Mouse (Mus musculus) heart, embryonic 11.5 days (tissue): ENCODE measurements at regions not wholly inside any gene's neighbourhood (a gene's known extent, or its start where the extent isn't known, plus 50 kb on each side); places are given as distances from the start of the nearest gene placed in this dataset.

Experiments used
- ATAC-seq: fragments of 200-750 bp; cut with Nextera tagmentation; replicated peaks from 2 replicates; pipeline ENCODE4 v1.8.0; 2017; ENCODE audit warnings: moderate library complexity; ENCODE audit not compliant: insufficient number of reproducible peaks, low FRiP score, low TSS enrichment
- H3K27ac ChIP-seq: fragments of 300-500 bp; sonication (generic); 2 replicates; pipeline ENCODE4 v1.5.1; 2014; ENCODE audit warnings: mild to moderate bottlenecking, low read depth, low read length
- H3K27me3 ChIP-seq: fragments of 300-500 bp; sonication (generic); 2 replicates; pipeline ENCODE4 v1.6.1; 2014; ENCODE audit warnings: mild to moderate bottlenecking, low read length, mixed read lengths; ENCODE audit not compliant: control insufficient read depth, insufficient read depth
- H3K36me3 ChIP-seq: fragments of 300-500 bp; sonication (generic); 2 replicates; pipeline ENCODE4 v1.6.1; 2014; ENCODE audit warnings: mild to moderate bottlenecking, low read length, moderate library complexity, mixed read lengths; ENCODE audit not compliant: control insufficient read depth, insufficient read depth
- H3K4me1 ChIP-seq: fragments of 300-500 bp; sonication (generic); 2 replicates; pipeline ENCODE4 v1.6.1; 2014; ENCODE audit warnings: low read length; ENCODE audit not compliant: control insufficient read depth, insufficient read depth
- H3K4me2 ChIP-seq: fragments of 300-500 bp; sonication (generic); 2 replicates; pipeline ENCODE4 v1.6.1; 2014; ENCODE audit warnings: mild to moderate bottlenecking, moderate library complexity
- H3K4me3 ChIP-seq: fragments of 300-500 bp; sonication (generic); 2 replicates; pipeline ENCODE4 v1.5.1; 2014; ENCODE audit warnings: low read depth, low read length
- H3K9ac ChIP-seq: fragments of 300-500 bp; sonication (generic); 2 replicates; pipeline ENCODE4 v1.6.1; 2014; ENCODE audit warnings: mild to moderate bottlenecking, low read depth, low read length, moderate library complexity
- H3K9me3 ChIP-seq: fragments of 300-500 bp; sonication (generic); replicated peaks from 2 replicates; pipeline ENCODE4 v1.6.1; 2016; ENCODE audit warnings: low read length; ENCODE audit not compliant: control insufficient read depth
- WGBS: fragments of 180-500 bp; shearing (Covaris S2); extraction: QIAGEN DNeasy Blood & Tissue Kit; methylation state at CpG from one replicate; pipeline ENCODE4 v1.1.7; 2014; ENCODE audit not compliant: insufficient replicate concordance; 5-methylcytosine and 5-hydroxymethylcytosine counted together

GRCm38 (mm10) chr14:14634021-14634420 is 68.1 kb upstream of the Slc4a7 start:
- no peak overlapping the region for H3K9ac ChIP-seq
- 41% methylated on average over 2 of the region's 2 CpGs for WGBS
- H3K4me2 ChIP-seq = no peak overlapping the region
- no peaks in the 10 kb centered on the region for H3K9me3 ChIP-seq
- H3K27me3 ChIP-seq = no peaks in the 10 kb centered on the region
- H3K36me3 ChIP-seq = no peaks in the 10 kb centered on the region
- no peak overlapping the region for H3K27ac ChIP-seq
- no peak overlapping the region for H3K4me3 ChIP-seq
- H3K4me1 ChIP-seq = peaks cover 4% of the 10 kb centered on the region; the same call in 1 of the 2 replicates
- no peak for ATAC-seq

GRCm38 (mm10) chr14:14639102-14640015 is 62.7 kb upstream of the Slc4a7 start:
- no peaks in the 10 kb centered on the region for H3K4me1 ChIP-seq
- ATAC-seq = no peak
- no peak overlapping the region for H3K27ac ChIP-seq
- H3K27me3 ChIP-seq = no peaks in the 10 kb centered on the region
- WGBS = 73% methylated on average over 7 of the region's 7 CpGs
- no peak overlapping the region for H3K9ac ChIP-seq
- no peak overlapping the region for H3K4me3 ChIP-seq
- no peaks in the 10 kb centered on the region for H3K9me3 ChIP-seq
- no peaks in the 10 kb centered on the region for H3K36me3 ChIP-seq
- H3K4me2 ChIP-seq = no peak overlapping the region

- Histone ChIP-seq H3K4me1 (no peaks in the 10 kb centered on the region), H3K36me3 (no peaks in the 10 kb centered on the region), H3K4me3 (no peak overlapping the region), H3K4me2 (no peak overlapping the region), H3K27me3 (no peaks in the 10 kb centered on the region), H3K9me3 (no peaks in the 10 kb centered on the region), H3K27ac (no peak overlapping the region), H3K9ac (no peak overlapping the region)
- WGBS = 45% methylated on average over 3 of the region's 3 CpGs
- ATAC-seq = no peak
These were observed 62.0 kb upstream of the Slc4a7 start for GRCm38 (mm10) chr14:14640023-14640441.

GRCm38 (mm10) chr14:14640557-14640956 is 61.5 kb upstream of the Slc4a7 start:
- Histone ChIP-seq H3K27ac (no peak overlapping the region), H3K4me1 (no peaks in the 10 kb centered on the region), H3K4me3 (no peak overlapping the region), H3K9ac (no peak overlapping the region), H3K27me3 (no peaks in the 10 kb centered on the region), H3K36me3 (no peaks in the 10 kb centered on the region), H3K9me3 (no peaks in the 10 kb centered on the region), H3K4me2 (no peak overlapping the region)
- no peak for ATAC-seq

- Histone ChIP-seq H3K4me3 (no peak overlapping the region), H3K9ac (no peak overlapping the region), H3K9me3 (no peaks in the 10 kb centered on the region), H3K4me1 (no peaks in the 10 kb centered on the region), H3K27me3 (no peaks in the 10 kb centered on the region), H3K4me2 (no peak overlapping the region), H3K36me3 (no peaks in the 10 kb centered on the region), H3K27ac (no peak overlapping the region)
- 86% methylated on average over 3 of the region's 3 CpGs for WGBS
- no peak for ATAC-seq
These were observed 58.5 kb upstream of the Slc4a7 start for GRCm38 (mm10) chr14:14643533-14643932.

GRCm38 (mm10) chr14:14645084-14645483 is 57.0 kb upstream of the Slc4a7 start:
- Histone ChIP-seq H3K4me3 (no peak overlapping the region), H3K4me2 (no peak overlapping the region), H3K36me3 (no peaks in the 10 kb centered on the region), H3K9me3 (no peaks in the 10 kb centered on the region), H3K27ac (no peak overlapping the region), H3K27me3 (no peaks in the 10 kb centered on the region), H3K9ac (no peak overlapping the region), H3K4me1 (no peaks in the 10 kb centered on the region)
- WGBS = 58% methylated on average over 3 of the region's 3 CpGs
- ATAC-seq = no peak
